Mouse (Mus musculus): ENCODE results near the gene Nfatc4.

The Nfatc4 gene

DNA sequence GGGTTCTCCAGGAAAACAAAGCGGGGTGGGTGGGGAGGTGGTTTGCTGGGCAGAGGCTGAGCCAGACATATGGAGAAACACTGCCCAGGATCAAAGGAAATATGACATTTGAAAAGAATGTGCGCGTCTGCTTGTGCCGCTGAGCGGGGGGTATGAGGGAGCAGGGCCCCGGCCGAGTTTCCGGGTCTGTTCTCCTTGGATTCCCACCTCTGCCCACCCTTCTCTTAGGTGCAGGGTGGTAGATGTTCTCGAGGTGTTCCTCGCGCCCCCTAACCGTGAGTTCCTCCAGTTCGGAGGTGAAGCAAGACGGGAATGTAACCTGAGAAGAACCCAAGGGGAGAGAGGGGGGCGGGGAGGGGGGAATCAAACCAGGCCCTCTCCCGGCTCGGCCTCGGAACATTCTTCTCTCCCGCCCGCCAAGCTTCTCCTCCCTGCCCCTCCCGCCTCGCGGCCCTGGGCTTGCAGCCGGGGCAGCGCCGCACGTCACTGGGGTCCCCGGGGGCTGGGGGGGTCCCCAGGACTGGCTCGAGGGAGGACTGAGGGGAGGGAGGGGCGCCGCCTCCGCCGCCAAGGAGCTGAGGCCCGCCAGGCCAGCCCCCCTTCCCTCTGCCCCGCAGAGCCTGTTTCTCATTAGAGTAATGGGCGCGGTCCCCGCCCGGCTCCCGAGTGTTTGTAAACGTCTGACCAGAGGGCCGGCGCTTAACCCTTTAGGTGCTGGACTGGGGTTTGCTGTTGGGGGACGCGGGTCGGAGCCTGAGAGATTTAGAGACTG is at the start of gene Nfatc4:
TSS of gene Nfatc4 (plus strand) at position 154 of the 772 bp plus-strand sequence.
- peak; percentile 10 to 11 for DNase-seq

DNA sequence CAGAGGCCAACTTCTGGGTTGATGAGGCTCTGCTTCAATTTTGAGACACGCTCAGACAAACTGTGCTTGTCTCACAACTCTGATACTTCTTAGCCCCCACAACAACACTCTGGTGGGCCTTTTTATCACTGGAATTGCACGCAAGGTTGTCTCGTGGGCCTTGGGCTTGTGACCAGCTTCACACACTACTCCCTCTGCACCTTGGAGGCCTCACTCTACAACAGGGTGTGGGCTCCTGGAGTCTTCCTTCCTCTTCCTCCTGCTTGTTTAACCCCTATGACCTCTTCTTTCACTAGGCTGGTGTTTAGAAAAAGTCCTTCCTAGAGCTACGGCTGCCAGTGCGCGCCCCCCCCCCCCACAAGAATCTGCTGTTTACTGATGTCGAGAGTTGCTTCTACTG is 46.2 kb upstream of the Nfatc4 start:
- DNase-seq, result no peak

DNA sequence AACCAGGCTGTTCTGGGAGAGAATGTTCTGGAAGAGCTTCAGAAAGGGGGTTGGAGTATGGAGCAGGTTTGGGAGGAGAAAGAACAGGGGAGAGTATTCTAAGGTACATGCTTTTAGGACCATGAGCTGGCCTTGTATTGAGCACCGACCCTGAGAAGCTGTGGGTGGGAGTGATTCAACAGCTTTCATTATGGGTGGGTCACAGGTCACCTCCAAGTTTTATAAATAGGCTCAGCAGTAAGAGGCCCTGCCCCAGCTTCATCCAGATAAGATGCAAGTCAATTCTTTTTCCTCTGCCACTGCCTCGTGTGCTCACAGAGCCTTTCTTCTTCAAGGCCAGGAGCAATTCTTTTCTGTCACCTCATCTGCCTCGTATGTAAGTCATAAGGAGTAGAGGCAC is 45.8 kb upstream of the Nfatc4 start:
- no peak for DNase-seq

DNA sequence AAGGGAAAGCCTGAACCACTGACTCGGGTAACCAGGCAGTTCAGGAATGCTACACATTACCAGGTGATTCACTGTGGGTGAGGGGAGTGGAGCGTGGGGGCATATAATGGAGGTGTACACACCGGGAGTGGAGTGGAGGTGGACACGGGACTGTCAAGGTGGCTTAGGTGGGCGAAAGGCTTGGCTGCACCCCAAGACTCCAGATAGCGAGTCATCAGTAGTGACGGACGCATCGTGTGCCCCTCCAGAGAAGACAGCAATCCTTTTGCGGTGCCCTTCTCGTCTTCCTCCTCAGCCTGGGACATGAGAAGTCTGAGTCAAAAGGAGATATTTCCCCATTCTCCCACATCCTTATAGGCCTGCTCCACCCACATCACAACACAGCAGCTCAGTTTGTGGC is 45.1 kb upstream of the Nfatc4 start:
- DNase-seq, result no peak

DNA sequence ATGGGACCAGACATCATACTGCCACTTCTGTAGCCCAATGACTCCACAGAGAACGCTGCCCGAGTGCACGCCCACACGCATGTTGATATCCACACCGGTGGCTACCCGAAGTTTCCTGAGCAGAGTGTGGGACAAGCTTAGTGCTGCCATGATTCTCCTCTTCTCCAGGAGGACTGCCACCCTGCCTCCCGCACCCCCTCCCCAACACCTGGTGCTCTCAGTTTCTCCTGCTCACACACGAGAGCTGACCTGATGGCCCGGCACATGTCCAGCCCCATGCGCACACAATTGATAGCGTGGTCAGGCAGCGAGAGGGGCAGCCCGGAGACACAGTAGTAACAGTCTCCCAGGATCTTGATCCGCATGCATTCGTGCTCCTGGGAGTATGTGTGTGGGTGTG is 44.3 kb upstream of the Nfatc4 start:
- DNase-seq, result no peak

DNA sequence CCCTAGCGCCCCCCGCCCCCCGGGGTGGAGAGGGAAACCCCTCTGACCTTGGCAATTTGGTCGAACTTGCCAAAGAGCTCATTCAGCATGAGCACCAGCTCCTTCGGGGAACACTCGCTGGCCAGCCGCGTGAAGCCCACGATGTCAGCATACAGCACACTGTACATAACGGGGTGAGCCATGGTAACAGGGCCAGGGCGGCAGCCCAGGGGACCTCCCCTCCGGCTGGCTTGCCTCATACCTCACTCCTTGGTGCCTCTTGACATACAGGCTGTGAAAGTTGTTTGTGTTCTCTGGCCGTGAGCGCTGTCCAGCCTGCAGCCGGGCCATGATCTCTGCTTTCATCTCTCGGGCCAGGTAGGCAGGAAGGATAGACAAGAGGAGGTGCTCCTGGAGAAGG is 43.3 kb upstream of the Nfatc4 start:
- no peak for DNase-seq

DNA sequence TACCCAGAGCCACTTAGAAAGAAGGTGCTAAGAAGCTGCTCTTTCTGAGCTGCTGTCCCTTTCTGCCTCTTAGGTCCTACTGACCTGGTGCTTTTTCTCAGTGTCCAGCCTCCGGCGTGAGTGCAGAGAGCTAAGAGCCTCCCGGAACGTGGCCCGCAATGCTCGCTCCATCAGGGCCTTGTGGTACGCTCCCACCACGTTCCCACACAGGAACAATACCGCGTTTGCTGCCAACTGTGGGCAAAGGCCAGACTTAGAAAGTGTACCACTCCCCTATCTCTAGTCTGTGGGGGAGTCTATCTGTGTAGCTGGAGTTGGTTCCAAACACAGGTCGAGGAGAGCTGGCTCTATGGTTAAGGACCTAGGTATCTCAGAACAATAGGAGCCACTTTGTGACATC is 42.2 kb upstream of the Nfatc4 start:
- no peak for DNase-seq

DNA sequence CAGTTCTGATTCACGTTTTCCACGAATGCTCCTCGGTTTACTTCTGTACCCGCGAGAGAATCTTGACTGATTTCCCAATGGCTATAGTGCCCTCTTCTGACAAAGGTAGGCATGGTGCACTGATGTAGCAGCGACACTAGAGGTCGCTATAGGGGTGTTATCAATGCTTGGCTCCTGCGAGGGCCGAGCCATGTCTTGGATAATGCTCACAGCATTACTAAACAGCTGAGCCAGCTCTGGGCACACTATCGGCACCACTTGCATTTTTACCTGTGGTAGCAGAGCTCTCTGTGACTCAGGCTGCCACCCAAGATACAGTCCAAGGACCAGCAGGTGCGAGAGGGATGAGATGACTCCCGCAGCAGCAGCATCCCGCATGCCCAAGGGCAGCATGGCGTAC is 41.6 kb upstream of the Nfatc4 start:
- DNase-seq, result peak; percentile 67 to 69

DNA sequence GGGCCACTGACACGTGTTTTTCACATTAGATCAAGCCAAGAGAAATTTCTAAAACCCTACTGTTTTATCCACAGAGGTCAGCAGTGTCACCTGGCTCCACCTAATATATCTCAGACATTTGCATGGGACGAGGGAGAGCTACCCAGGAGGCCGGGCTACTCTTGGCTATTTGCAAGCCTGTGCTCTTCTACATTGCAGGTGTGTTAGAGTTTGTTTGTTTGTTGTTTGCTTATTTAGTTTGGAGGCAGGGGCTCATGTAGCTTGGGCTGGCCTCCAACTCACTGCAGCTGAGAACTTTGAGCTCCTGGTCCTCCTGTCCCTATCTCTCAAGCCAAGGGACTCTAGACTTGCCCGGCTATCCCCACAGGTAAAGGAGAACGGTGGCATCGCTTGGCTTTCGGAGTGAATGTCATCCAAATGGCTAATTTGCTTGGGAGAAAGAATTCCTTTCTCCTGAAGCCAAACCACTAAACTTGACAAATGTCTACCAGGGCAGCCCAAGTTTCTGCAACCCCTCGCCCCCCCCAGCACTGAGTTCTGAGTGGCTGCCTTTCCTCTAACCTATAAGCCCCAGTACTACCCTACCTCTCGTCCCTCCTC is 40.5 kb upstream of the Nfatc4 start:
- no peak for DNase-seq

DNA sequence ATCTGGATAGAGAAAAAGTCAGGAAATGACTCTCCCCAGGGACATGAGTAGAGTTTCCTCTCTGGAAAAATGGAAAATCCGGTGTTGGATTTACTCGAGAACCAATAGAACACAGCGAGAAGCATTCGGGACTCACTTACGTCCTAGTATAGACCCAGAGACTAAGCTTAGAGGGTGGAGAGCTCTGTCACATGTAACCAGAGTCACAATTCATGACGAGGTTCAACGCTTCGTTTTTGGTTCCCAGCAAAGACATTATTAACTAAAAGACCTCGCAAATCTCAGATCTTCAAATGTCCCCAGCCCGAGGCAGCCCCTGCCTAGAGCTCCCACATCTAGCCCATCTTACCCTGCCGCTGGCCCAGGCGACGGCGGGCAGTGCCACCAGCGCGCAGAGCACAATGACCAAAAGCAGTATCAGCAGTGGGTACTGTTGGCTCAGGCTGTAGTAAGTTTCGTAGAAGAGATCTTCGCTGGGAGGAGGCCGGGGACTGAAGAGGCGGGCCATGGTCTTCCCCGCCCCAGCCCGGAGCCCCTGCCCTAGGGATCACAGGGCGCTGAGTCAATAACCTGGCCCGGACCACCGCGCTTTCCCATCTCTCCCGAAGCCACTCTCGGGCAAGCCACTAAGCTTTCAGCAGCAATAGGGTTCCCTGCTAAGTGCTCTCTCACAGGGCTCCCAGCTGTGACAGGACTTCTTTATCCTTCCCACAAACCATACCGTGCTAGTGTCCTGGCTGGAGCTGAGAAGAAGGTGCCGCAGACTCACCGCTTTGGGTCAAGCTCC is 39.6 kb upstream of the Nfatc4 start:
- no peak for DNase-seq

DNA sequence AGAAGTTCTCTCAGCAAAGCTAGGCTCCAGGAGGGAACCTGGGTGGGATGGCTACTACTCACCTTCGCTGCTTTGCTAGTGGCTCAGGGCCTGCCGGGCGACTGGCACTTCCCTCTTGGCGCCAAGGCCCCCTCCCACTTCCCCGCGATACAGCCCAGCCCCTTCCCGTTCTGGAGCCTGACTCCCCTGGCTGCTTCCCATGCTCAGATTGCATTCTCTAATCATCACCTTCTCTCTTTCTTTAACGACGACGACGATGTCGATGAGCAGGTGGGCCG is 39.0 kb upstream of the Nfatc4 start, which contains the start of gene Adcy4:
TSS of gene Adcy4 (minus strand) at position 138 of the 278 bp plus-strand sequence.
- no peak for DNase-seq

DNA sequence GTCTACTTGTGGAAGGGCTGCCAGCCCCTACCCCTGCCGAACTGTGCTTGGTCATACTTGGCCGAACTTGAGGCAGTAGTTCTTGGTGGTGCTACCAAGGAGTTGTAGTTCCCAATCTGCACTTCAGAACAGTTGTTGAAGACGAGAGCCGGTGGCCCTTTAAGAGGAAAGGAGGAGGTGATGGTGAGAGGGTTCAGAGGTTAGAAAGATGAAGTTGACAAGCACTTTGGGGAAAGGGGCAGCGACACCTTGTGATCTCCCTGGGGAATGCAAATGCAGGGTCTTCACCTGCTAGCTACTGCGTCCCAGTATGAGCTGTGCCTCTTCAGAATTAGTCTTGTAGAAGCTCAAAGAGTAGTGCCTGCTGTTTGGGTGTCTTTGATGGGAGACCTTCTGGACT is 37.7 kb upstream of the Nfatc4 start:
- DNase-seq, result no peak

DNA sequence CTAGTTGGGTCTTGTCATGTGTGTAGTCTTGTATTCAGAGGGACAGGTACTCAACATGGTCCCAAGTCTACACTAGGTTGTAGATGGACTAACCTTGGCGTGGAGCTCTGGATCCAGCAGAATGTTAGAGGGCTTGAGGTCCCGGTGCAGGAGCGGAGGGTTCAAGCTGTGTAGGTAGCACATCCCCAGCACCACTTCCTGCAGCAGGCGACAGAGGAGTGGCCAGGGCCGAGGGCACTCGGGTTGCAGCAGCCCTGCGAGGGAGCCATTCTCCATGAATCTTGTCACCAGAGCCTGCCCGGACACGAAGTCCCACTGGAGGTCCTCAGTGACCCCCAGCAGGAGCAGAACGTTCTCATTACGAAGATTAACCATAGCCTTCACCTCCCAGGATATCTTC is 35.2 kb upstream of the Nfatc4 start:
- no peak for DNase-seq

DNA sequence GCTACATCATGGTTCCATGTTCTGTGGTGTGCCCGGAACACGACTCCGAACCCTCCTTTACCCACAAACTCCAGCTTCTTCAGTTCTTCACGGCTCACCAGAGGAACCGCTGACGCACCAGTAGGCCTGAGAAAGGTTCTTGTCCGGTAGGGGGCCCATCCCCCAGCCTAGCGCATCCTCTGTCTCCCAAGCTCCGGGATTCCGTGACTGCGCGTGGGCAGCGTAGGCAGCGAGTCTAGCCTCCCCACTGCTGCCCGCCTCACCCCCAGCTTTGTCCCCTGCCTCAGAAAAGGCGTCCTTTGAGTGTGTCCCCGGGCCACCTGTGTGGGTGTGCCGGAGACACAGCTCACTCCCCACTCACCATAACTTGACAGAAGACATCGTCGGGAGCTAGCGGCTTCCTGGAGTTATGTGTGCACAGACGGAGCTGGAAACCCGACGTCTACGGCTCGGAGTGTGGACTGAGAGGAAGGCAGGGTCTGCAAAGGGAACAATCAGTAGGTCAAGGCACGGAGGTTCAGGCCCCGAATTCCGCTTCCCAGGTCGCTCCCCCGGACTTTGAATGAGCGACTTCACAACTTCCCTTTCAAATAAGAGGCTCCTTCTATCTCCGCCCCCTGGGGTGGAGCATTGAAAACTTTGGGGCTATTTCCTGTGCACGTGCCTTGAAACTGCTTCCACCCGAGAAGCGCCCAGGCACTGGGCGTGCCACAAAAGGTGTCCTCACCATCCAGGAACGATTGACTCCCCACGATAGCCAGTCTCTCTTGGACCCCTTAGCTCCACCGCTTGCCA is 34.5 kb upstream of the Nfatc4 start, which contains the start of gene Ripk3:
TSS of gene Ripk3 (minus strand) at position 610 of the 795 bp plus-strand sequence.
- no peak for DNase-seq

DNA sequence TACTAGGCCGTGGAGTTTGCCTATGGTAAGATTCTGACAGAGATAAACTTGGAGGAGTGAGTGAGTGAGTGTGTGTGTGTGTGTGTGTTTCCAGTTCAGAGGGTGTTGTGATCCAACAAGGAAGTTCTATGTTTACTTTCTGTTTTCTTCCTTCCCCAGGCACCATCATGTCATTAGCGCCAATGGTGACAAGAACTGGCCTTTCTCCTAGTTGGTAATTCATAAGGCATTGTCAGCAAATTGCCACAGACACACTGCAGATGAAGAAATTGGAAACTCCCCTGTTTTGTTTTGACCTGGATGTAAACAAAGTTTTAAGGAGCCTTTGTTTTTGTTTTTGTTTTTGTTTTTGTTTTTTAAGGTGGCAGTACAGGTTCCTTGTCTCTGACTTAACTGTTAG is 29.5 kb upstream of the Nfatc4 start:
- DNase-seq, result no peak

DNA sequence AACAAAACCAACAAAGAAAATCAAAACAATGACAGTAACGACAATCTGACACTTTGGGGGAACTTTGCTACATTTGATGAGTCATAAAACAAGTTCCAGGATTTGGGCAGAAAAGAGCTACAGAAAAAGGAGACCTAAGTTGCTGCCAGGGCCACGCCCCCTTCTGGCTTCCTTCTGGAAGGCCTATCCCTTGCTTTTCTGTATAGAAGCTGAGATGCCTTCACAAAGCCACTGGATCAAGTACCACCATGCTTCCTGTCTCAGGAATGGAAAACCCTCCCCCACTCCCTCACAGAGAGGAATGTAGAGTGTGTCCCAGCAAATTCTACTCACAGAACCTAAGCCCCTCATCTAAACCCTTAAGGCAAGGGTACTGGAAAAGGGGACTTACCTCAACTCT is 29.0 kb upstream of the Nfatc4 start:
- no peak for DNase-seq

DNA sequence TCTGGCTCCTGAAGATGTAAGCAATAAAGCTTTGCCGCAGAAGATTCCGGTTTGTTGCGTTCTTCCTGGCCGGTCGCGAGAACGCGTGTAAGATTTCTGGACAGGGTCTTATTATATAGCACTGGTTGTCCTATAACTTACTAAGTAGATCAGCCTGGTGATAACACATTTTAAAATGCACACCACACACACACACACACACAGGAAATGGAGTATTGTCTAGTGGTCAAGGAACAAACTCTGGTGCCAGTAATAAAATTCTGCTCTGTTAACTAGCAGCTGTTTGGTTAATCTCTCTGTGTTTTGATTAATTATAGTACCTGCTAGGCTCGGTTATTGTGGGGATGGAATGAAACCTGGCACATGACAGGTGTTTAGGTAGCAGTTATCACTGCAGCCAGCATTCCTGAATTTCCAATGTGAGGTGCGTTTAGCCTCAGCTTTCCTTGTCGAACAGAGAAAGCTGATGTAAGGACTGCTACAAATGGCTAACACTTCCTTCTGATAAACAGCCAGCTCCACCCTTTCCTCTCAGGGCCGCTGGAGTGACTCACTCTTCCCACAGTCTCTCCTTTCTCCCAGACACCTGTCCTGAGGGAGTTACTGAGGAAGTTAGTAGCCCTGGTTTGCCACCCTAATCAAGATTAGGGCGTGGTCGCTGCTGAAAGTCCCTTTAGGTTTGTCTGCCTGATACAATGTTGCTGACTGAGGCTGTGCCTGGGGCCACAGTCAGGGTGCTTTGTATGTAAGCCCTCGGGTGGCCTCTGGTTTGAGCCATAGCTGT is 27.4 kb upstream of the Nfatc4 start:
- DNase-seq, result no peak

DNA sequence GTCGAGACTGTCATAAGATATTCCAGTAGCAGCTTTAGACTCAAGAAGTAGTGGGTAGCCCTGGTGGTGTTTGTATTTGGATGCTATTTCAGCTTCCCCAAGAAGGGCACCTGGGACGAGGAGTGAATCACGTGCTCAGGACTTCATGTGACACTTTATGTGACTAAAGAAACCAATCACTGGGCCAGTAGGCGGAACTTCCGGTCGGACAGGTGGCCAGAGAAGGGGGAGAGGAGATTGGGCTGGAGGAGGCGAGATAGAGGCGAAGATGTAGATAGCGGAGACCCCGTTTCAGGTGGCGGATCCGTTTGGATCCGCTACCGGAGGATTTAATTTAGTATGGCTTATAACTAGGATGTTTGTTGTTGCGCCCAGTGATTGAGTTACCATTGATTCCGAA is 8.1 kb upstream of the Nfatc4 start:
- peak; percentile 74 to 84 for DNase-seq

DNA sequence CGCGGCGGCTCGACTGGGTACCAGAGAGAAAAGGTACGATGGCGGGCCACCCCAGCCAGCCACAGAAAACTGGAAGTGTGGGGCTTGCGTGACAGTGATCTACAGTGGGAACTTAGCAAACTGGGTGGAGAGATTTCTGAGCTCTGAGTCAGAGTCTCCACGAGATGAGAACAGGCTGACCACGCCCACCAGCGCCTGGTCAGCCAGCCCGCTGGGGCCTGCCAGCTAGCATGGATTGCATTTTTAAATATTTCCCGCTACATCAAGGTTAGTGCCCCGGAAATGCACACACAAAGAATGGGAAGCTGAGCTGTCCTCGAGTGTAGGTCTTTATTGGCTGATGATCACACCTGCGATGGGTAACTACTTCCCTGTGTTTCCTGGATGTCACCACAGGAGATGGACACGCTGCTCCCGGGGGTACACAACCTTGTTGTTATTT is 7.6 kb upstream of the Nfatc4 start:
- peak; percentile 28 to 39 for DNase-seq

DNA sequence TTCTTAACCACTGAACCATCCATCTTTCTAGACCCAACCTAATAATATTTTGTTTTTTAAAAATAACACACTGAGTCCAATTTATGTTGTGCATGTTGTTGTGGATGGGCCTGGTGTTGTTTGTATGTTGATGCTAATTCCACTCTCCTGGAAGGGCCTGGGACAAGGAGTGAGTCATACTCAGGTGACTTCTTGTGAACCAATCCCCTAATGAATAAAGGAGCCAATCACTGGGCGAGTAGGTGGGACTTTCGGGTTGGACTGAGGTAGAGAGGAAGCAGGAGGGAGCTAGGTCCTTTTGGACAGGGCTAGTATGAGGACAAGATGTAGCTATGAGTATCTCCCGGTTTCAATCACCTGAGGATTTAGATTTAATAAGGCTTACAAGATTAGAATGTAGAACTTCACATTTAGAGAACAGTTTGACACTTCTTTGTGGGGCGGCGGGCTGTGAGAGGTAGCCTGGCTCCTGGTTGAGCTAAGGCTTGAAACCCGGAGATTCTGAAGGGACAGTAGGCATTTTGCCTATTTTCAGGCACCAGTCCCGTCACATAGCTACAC is 3.0 kb upstream of the Nfatc4 start:
- no peak for DNase-seq

DNA sequence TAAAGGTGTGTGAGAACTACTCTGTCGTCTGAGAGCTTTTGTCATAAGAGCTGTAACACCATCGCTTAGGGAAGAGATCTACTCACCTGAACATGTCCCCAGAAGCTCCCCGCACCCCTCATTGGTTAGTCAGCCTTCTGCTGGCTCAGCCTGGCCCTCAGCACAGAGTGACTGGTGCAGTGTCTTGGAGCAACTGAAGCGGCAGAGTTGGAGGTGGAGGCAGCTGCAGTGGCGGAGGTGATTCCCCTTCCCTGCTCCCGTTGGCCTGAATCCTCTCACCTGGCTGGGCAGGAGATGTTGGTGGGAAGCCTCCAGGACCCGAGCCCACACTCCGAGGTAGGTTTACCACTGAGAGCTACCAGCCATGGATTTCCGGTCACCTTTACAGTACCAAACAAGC is 2.4 kb upstream of the Nfatc4 start:
- DNase-seq, result no peak

DNA sequence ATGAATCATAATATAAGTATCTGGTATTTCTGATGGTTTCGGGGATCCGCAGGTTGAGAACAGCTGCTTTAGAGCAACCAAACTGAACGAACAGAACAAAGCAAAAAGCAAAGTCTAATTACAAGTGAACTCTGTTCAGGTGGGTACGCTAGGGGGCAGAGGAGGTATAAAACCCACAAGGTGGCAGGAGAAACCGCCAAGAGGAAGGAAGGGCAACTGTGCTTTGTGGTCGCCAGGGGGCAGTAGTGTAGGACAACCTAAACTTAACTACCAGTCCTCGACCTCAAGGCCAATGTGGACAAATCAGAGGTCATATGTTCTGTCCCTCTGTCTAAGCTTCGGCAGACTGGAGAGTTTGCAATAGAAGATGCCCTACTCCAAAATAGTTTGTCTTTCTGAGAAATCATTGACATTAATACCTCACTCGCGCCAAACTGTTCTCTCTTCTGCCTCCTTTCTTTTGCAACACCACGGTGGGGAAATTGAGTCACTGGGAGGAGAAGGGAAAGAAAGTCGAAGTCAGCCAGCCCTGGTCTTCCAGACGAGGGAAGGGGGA is 431 bp upstream of the Nfatc4 start:
- DNase-seq, result peak; percentile 48 to 70

Measured in cerebellum, adult 18-20 months (tissue).